Mouse (Mus musculus): ENCODE results near the gene Cldn34d. TPM values are rescaled to one million over a fixed set of nuclear protein-coding genes. Genes with fewer than 3 reads are reported as not detected.
A peak's percentile ranks its signal among the peaks of the same experiment; 100 is the strongest.

Cldn34d gene
- total RNA-seq (2021), result not detected
- long read RNA-seq, experiment 1, result 0 reads
- long read RNA-seq, experiment 2, result 0 reads

- no peak for DNase-seq (ENCODE audit: low spot score)
Measured at GRCm38 (mm10) chrX:76602824-76603223, at the start of gene Cldn34d. Gene Cldn34d (minus strand): TSS chrX:76602924.

GRCm38 (mm10) chrX:76598459-76599206 is 4.1 kb downstream of the Cldn34d start:
- DNase-seq (ENCODE audit: low spot score), result peak; percentile 43

Other genes with a start within 250 kb of the Cldn34d start
- gene Cldn34b4, start 209.6 kb downstream of the Cldn34d start, total RNA-seq (2021), result not detected

Data from gastrocnemius, adult 18-20 months (tissue).